Mouse (Mus musculus) small intestine, adult 2 months (tissue): ENCODE results near the gene Pkd1. TPM values are rescaled to one million over a fixed set of nuclear protein-coding genes. Genes with fewer than 3 reads are reported as not detected.

Source experiments
- H3K27ac ChIP-seq: fragments of 200-500 bp; 2 replicates; pipeline ENCODE4 v1.5.1; 2012; ENCODE audit warnings: low read depth, low read length, control low read depth, inconsistent platforms; ENCODE audit not compliant: insufficient read depth
- H3K27me3 ChIP-seq: fragments of 200-500 bp; 2 replicates; pipeline ENCODE4 v1.6.1; 2012; ENCODE audit warnings: mild to moderate bottlenecking, moderate library complexity, low read length, inconsistent platforms; ENCODE audit not compliant: control insufficient read depth, insufficient read depth
- H3K36me3 ChIP-seq: fragments of 200-500 bp; 2 replicates; pipeline ENCODE4 v1.6.1; 2012; ENCODE audit warnings: mild to moderate bottlenecking, low read length, control low read depth, inconsistent platforms; ENCODE audit not compliant: control insufficient read depth, insufficient read depth
- H3K4me1 ChIP-seq: fragments of 200-500 bp; 2 replicates; pipeline ENCODE4 v1.6.1; 2012; ENCODE audit warnings: low read length, inconsistent platforms, mixed read lengths; ENCODE audit not compliant: control insufficient read depth, insufficient read depth, insufficient read length
- H3K4me3 ChIP-seq: fragments of 200-500 bp; 2 replicates; pipeline ENCODE4 v1.5.1; 2012; ENCODE audit warnings: low read depth, mild to moderate bottlenecking, control low read depth, inconsistent platforms, low read length, moderate library complexity
- CTCF ChIP-seq: fragments of 200-500 bp; IDR thresholded peaks from 2 replicates; pipeline ENCODE4 v1.5.1; 2012; ENCODE audit warnings: low read depth, mild to moderate bottlenecking, control low read depth, inconsistent platforms, low read length, moderate library complexity, mixed read lengths; ENCODE audit not compliant: insufficient replicate concordance, insufficient read length; ENCODE audit errors: extremely low read depth
- POLR2A ChIP-seq: fragments of 200-500 bp; IDR thresholded peaks from 2 replicates; pipeline ENCODE4 v1.6.1; 2012; ENCODE audit warnings: low read depth, mild to moderate bottlenecking, control low read depth, inconsistent platforms, low read length, moderate library complexity
- WGBS: fragments of 180-500 bp; shearing (Covaris S2); methylation state at CpG from one replicate; pipeline ENCODE4 v1.1.7; 2018; 5-methylcytosine and 5-hydroxymethylcytosine counted together
- polyA plus RNA-seq: library from polyadenylated mRNA; depleted of rRNA; stranded (reverse); fragments of >200 nt; gene quantifications from 2 replicates; pipeline ENCODE4 v1.2.3, GENCODE M21; 2012

Gene Pkd1
- polyA plus RNA-seq, 1 experiment, result 31.9 TPM

GRCm38 (mm10) chr17:24534160-24534718, 15.4 kb upstream of the Pkd1 start, which contains the start of gene Rab26:
TSS of gene Rab26 (minus strand) at chr17:24534210.
- Histone ChIP-seq H3K4me1 (peaks cover 15% of the 10 kb centered on the region), H3K36me3 (peaks cover 7% of the 10 kb centered on the region), H3K27ac (no peak within 1 kb of the TSS), H3K27me3 (no peaks in the 10 kb centered on the region), H3K4me3 (peak within 1 kb of the TSS; percentile 57)
- TF ChIP-seq POLR2A (no peak), CTCF (no peak)
- 90% methylated on average over 8 of the region's 8 CpGs for WGBS

GRCm38 (mm10) chr17:24535300-24535699, 14.3 kb upstream of the Pkd1 start:
- 84% methylated on average over 5 of the region's 5 CpGs for WGBS
- no peaks in the 10 kb centered on the region for H3K36me3 ChIP-seq
- TF ChIP-seq POLR2A (no peak), CTCF (no peak)
- H3K27ac ChIP-seq, result no peak overlapping the region
- H3K4me1 ChIP-seq, result peaks cover 8% of the 10 kb centered on the region
- no peaks in the 10 kb centered on the region for H3K27me3 ChIP-seq
- H3K4me3 ChIP-seq, result no peak overlapping the region

GRCm38 (mm10) chr17:24537536-24537935, 12.1 kb upstream of the Pkd1 start:
- Histone ChIP-seq H3K4me3 (no peak overlapping the region), H3K36me3 (no peaks in the 10 kb centered on the region), H3K27me3 (no peaks in the 10 kb centered on the region), H3K4me1 (peaks cover 8% of the 10 kb centered on the region), H3K27ac (no peak overlapping the region)
- TF ChIP-seq POLR2A (no peak), CTCF (no peak)
- 11% methylated on average over 3 of the region's 3 CpGs for WGBS

GRCm38 (mm10) chr17:24538950-24539349, 10.7 kb upstream of the Pkd1 start:
- H3K4me1 ChIP-seq, result peaks cover 4% of the 10 kb centered on the region; the same call in 1 of the 2 replicates
- no peak for TF ChIP-seq POLR2A
- no peak for TF ChIP-seq CTCF
- H3K36me3 ChIP-seq, result no peaks in the 10 kb centered on the region
- H3K27me3 ChIP-seq, result no peaks in the 10 kb centered on the region
- no peak overlapping the region for H3K4me3 ChIP-seq
- H3K27ac ChIP-seq, result no peak overlapping the region
- WGBS, result 54% methylated on average over 8 of the region's 8 CpGs

GRCm38 (mm10) chr17:24540375-24540774, 9.3 kb upstream of the Pkd1 start:
- Histone ChIP-seq H3K36me3 (no peaks in the 10 kb centered on the region), H3K27ac (no peak overlapping the region), H3K4me1 (peaks cover 4% of the 10 kb centered on the region; the same call in 1 of the 2 replicates), H3K27me3 (no peaks in the 10 kb centered on the region), H3K4me3 (no peak overlapping the region)
- WGBS, result 5% methylated on average over 3 of the region's 3 CpGs
- peak; percentile 73; the same call in 1 of the 2 replicates for TF ChIP-seq CTCF
- TF ChIP-seq POLR2A, result no peak

GRCm38 (mm10) chr17:24544613-24545012, 5.0 kb upstream of the Pkd1 start:
- Histone ChIP-seq H3K36me3 (no peaks in the 10 kb centered on the region), H3K4me3 (no peak overlapping the region), H3K27ac (no peak overlapping the region), H3K27me3 (no peaks in the 10 kb centered on the region), H3K4me1 (peaks cover 5% of the 10 kb centered on the region)
- 40% methylated on average over 12 of the region's 12 CpGs for WGBS
- no peak for TF ChIP-seq CTCF
- no peak for TF ChIP-seq POLR2A

- H3K27me3 ChIP-seq, result no peaks in the 10 kb centered on the region
- no peaks in the 10 kb centered on the region for H3K36me3 ChIP-seq
- TF ChIP-seq CTCF (no peak), POLR2A (no peak)
- WGBS, result 82% methylated on average over 2 of the region's 2 CpGs
- H3K27ac ChIP-seq, result no peak overlapping the region
- H3K4me1 ChIP-seq, result peaks cover 5% of the 10 kb centered on the region
- no peak overlapping the region for H3K4me3 ChIP-seq
Observed at GRCm38 (mm10) chr17:24545247-24545646, 4.4 kb upstream of the Pkd1 start.
